Mouse (Mus musculus) G1E (cell line): ENCODE measurements at regions not wholly inside any gene's neighbourhood (a gene's known extent, or its start where the extent isn't known, plus 50 kb on each side); places are given as distances from the start of the nearest gene placed in this dataset.

Experiments
- CTCF ChIP-seq: IDR thresholded peaks from 2 replicates; pipeline ENCODE4 v1.5.1; 2012; ENCODE audit warnings: low read depth, low read length, inconsistent platforms, mixed read lengths
- GATA1 ChIP-seq: IDR thresholded peaks from 2 replicates; pipeline ENCODE4 v1.6.1; 2012; ENCODE audit warnings: borderline replicate concordance, low read length, inconsistent platforms, mixed read lengths
- GATA2 ChIP-seq: IDR thresholded peaks from 2 replicates; pipeline ENCODE4 v1.6.1; 2012; ENCODE audit warnings: low read depth, low read length, inconsistent platforms, borderline replicate concordance
- POLR2AphosphoS5 ChIP-seq: IDR thresholded peaks from 2 replicates; pipeline ENCODE4 v1.6.1; 2012; ENCODE audit warnings: low read depth, low read length, inconsistent platforms; ENCODE audit not compliant: insufficient replicate concordance
- TAL1 ChIP-seq: conservative IDR thresholded peaks from 2 replicates; pipeline ENCODE4 v1.6.1; 2012; ENCODE audit warnings: low read depth, low read length, inconsistent platforms, mixed read lengths

GRCm38 (mm10) chr5:15832338-15832737, 102.2 kb upstream of the Cacna2d1 start:
- TF ChIP-seq CTCF (no peak), TAL1 (no peak), GATA1 (no peak), POLR2AphosphoS5 (no peak), GATA2 (no peak)
